Mouse (Mus musculus): ENCODE measurements around the gene Gcnt1. TPM values are rescaled to one million over a fixed set of nuclear protein-coding genes. Genes with fewer than 3 reads are reported as not detected.

Gcnt1 gene
- polyA plus RNA-seq, 1 experiment from 2014 or later = 0.58 TPM

DNA sequence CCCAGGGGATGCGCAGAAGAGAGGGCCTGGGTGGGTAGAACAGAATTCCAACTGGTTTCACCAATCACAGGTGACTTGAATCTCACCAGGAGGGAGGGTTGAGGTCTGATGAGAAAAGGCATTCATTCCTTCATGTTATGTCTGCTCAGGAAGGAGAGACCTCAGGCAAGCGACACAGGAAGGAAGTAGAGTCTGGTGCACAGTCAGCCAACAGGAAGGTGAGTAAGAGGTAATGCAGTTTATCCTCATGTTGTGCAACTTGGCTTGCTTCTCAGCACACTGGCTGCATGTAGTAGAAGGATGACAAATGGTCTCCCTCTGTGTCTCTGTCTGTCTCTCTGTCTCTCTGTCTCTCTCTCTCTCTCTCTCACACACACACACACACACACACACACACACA is 33.1 kb downstream of the Gcnt1 start:
- no peak for ATAC-seq
- Histone ChIP-seq H3K4me2 (ENCODE audit: low read length) (no peak overlapping the region), H3K9me3 (ENCODE audit: control insufficient read depth, low read length) (no peaks in the 10 kb centered on the region), H3K36me3 (ENCODE audit: control insufficient read depth, insufficient read depth) (no peaks in the 10 kb centered on the region), H3K4me1 (replicated peaks; ENCODE audit: control insufficient read depth, insufficient read depth, low read length) (no peaks in the 10 kb centered on the region), H3K27ac (ENCODE audit: low read length) (no peak overlapping the region), H3K4me3 (replicated peaks; ENCODE audit: low read length) (no peak overlapping the region), H3K9ac (replicated peaks; ENCODE audit: low read depth, low read length) (no peak overlapping the region), H3K27me3 (replicated peaks; ENCODE audit: control insufficient read depth, insufficient read depth, low read length) (no peaks in the 10 kb centered on the region)
- 85% methylated on average over 2 of the region's 2 CpGs for WGBS

GRCm38 (mm10) chr19:17337057-17337679 is 35.5 kb downstream of the Gcnt1 start:
- no peak for ATAC-seq
- Histone ChIP-seq H3K9ac (replicated peaks; ENCODE audit: low read depth, low read length) (no peak overlapping the region), H3K9me3 (ENCODE audit: control insufficient read depth, low read length) (no peaks in the 10 kb centered on the region), H3K4me1 (replicated peaks; ENCODE audit: control insufficient read depth, insufficient read depth, low read length) (no peaks in the 10 kb centered on the region), H3K4me3 (replicated peaks; ENCODE audit: low read length) (no peak overlapping the region), H3K27ac (ENCODE audit: low read length) (no peak overlapping the region), H3K4me2 (ENCODE audit: low read length) (no peak overlapping the region), H3K36me3 (ENCODE audit: control insufficient read depth, insufficient read depth) (no peaks in the 10 kb centered on the region), H3K27me3 (replicated peaks; ENCODE audit: control insufficient read depth, insufficient read depth, low read length) (no peaks in the 10 kb centered on the region)
- WGBS = 73% methylated on average over 7 of the region's 7 CpGs

GRCm38 (mm10) chr19:17336646-17337045 is 36.0 kb downstream of the Gcnt1 start:
- H3K4me2 ChIP-seq (ENCODE audit: low read length) = no peak overlapping the region
- no peaks in the 10 kb centered on the region for H3K9me3 ChIP-seq (ENCODE audit: control insufficient read depth, low read length)
- no peaks in the 10 kb centered on the region for H3K27me3 ChIP-seq (replicated peaks; ENCODE audit: control insufficient read depth, insufficient read depth, low read length)
- H3K9ac ChIP-seq (replicated peaks; ENCODE audit: low read depth, low read length) = no peak overlapping the region
- H3K4me3 ChIP-seq (replicated peaks; ENCODE audit: low read length) = no peak overlapping the region
- no peak overlapping the region for H3K27ac ChIP-seq (ENCODE audit: low read length)
- ATAC-seq = no peak
- WGBS = 58% methylated on average over 7 of the region's 7 CpGs
- no peaks in the 10 kb centered on the region for H3K4me1 ChIP-seq (replicated peaks; ENCODE audit: control insufficient read depth, insufficient read depth, low read length)
- H3K36me3 ChIP-seq (ENCODE audit: control insufficient read depth, insufficient read depth) = no peaks in the 10 kb centered on the region

GRCm38 (mm10) chr19:17334644-17335333 is 37.9 kb downstream of the Gcnt1 start:
- Histone ChIP-seq H3K9ac (replicated peaks; ENCODE audit: low read depth, low read length) (no peak overlapping the region), H3K27ac (ENCODE audit: low read length) (no peak overlapping the region), H3K4me2 (ENCODE audit: low read length) (no peak overlapping the region), H3K9me3 (ENCODE audit: control insufficient read depth, low read length) (no peaks in the 10 kb centered on the region), H3K4me3 (replicated peaks; ENCODE audit: low read length) (no peak overlapping the region), H3K4me1 (replicated peaks; ENCODE audit: control insufficient read depth, insufficient read depth, low read length) (no peaks in the 10 kb centered on the region), H3K36me3 (ENCODE audit: control insufficient read depth, insufficient read depth) (no peaks in the 10 kb centered on the region), H3K27me3 (replicated peaks; ENCODE audit: control insufficient read depth, insufficient read depth, low read length) (no peaks in the 10 kb centered on the region)
- ATAC-seq = no peak
- WGBS = 90% methylated on average over 12 of the region's 12 CpGs

DNA sequence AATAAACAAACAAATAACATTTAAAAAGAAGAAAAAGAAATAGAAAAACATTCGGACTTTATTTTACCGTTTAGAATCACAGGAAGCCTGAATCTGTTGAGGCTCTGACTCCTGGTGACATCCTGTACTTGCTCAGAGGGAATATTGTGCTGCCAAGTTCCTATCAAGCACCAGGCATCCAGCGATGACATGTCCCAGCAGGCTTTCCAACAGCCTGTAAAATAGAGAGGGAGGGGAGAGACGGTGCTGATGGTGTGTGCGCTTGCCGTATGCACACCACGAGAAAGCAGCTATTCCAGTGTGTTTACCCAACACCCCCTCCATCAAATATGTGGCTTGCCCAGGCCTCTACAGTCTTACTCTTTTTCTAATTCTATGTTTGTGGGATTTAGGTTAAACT is 39.6 kb downstream of the Gcnt1 start:
- Histone ChIP-seq H3K9me3 (ENCODE audit: control insufficient read depth, low read length) (no peaks in the 10 kb centered on the region), H3K27me3 (replicated peaks; ENCODE audit: control insufficient read depth, insufficient read depth, low read length) (no peaks in the 10 kb centered on the region), H3K36me3 (ENCODE audit: control insufficient read depth, insufficient read depth) (no peaks in the 10 kb centered on the region), H3K9ac (replicated peaks; ENCODE audit: low read depth, low read length) (no peak overlapping the region), H3K4me1 (replicated peaks; ENCODE audit: control insufficient read depth, insufficient read depth, low read length) (no peaks in the 10 kb centered on the region), H3K27ac (ENCODE audit: low read length) (no peak overlapping the region), H3K4me3 (replicated peaks; ENCODE audit: low read length) (no peak overlapping the region), H3K4me2 (ENCODE audit: low read length) (no peak overlapping the region)
- peak; percentile 96 for ATAC-seq
- 70% methylated on average over 7 of the region's 7 CpGs for WGBS

DNA sequence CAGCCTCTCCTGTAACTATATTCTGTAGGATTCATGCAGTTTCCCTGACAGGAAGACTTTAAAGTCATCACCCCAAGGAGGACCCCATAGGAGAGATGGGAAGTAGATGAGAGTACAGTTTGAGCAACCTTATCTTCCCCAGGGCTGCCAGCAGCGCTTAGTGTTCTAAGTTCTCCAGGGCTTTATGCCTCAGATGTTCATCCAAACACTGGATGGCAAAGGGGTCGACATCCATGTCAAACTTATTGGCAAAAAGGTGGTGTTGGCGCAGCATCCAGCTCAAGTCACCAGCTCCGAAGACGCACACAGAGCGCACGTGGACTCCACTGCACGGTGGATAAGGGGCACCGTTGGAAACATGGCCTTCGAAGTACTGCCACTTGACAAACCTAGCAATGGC is 43.7 kb downstream of the Gcnt1 start:
- Histone ChIP-seq H3K9me3 (ENCODE audit: control insufficient read depth, low read length) (no peaks in the 10 kb centered on the region), H3K27me3 (replicated peaks; ENCODE audit: control insufficient read depth, insufficient read depth, low read length) (no peaks in the 10 kb centered on the region)
- ATAC-seq = no peak

DNA sequence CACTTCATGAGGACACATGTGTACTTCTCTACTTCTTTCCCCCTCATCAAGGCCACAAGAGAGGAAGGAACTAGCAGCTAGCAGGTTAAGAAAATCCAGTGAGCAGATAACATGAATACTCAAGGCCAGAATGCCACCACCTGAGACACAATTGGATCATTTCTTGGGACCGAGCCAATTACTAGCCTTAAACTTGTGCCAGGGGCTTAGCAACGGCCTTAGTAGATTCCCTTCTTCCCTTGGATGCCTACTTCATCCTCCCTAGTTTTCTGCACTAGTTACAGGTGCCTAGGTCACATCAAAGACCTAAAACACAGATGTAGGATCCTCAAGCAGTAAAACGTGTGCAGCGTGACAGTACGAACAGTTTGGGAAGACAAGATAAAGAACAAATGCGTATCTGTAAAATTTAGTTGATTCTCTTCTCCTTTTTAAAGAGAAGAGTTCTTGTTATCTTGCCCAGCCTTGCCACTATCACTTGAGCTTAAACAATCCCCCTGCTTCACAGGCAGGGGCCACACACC is 44.7 kb downstream of the Gcnt1 start:
- no peaks in the 10 kb centered on the region for H3K9me3 ChIP-seq (ENCODE audit: control insufficient read depth, low read length)
- no peaks in the 10 kb centered on the region for H3K36me3 ChIP-seq (ENCODE audit: control insufficient read depth, insufficient read depth)
- no peak overlapping the region for H3K4me3 ChIP-seq (replicated peaks; ENCODE audit: low read length)
- H3K27ac ChIP-seq (ENCODE audit: low read length) = no peak overlapping the region
- H3K27me3 ChIP-seq (replicated peaks; ENCODE audit: control insufficient read depth, insufficient read depth, low read length) = no peaks in the 10 kb centered on the region
- ATAC-seq = no peak
- H3K4me2 ChIP-seq (ENCODE audit: low read length) = no peak overlapping the region
- H3K9ac ChIP-seq (replicated peaks; ENCODE audit: low read depth, low read length) = no peak overlapping the region
- H3K4me1 ChIP-seq (replicated peaks; ENCODE audit: control insufficient read depth, insufficient read depth, low read length) = no peaks in the 10 kb centered on the region
- 85% methylated on average over 6 of the region's 6 CpGs for WGBS

More for the DNA sequence above, 43.7 kb downstream of the Gcnt1 start:
- 97% methylated on average over 10 of the region's 10 CpGs for WGBS
- Histone ChIP-seq H3K4me3 (replicated peaks; ENCODE audit: low read length) (no peak overlapping the region), H3K27ac (ENCODE audit: low read length) (no peak overlapping the region), H3K4me2 (ENCODE audit: low read length) (no peak overlapping the region), H3K36me3 (ENCODE audit: control insufficient read depth, insufficient read depth) (no peaks in the 10 kb centered on the region), H3K4me1 (replicated peaks; ENCODE audit: control insufficient read depth, insufficient read depth, low read length) (no peaks in the 10 kb centered on the region), H3K9ac (replicated peaks; ENCODE audit: low read depth, low read length) (no peak overlapping the region)

DNA sequence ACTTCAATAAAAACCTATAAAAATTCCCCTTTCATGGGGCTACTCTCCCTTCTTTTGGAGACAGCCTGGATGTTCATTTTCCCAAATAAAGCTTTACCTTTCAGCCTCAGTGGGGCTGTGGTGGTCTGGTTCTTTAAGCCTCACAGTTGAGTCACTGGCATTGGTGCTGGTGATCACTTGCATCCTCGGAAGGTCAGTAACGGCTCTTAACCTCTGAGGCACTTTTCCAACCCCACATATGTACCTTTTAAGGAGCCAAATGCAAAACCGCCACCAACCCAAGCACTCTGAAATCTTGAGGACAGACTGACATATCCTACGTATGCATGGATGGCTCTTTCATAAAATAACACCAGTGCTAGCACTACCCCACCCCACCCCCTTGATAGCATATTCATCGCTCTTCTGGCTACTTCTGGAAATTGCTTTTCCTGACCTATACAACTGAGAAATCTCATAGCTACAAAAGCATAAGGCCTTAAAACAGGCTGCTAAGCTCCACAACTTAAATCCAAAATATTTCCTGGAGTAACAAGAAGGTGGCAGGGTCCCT is 48.9 kb downstream of the Gcnt1 start:
- Histone ChIP-seq H3K9ac (replicated peaks; ENCODE audit: low read depth, low read length) (no peak overlapping the region), H3K27me3 (replicated peaks; ENCODE audit: control insufficient read depth, insufficient read depth, low read length) (no peaks in the 10 kb centered on the region), H3K27ac (ENCODE audit: low read length) (no peak overlapping the region), H3K4me1 (replicated peaks; ENCODE audit: control insufficient read depth, insufficient read depth, low read length) (no peaks in the 10 kb centered on the region), H3K36me3 (ENCODE audit: control insufficient read depth, insufficient read depth) (no peaks in the 10 kb centered on the region), H3K4me3 (replicated peaks; ENCODE audit: low read length) (no peak overlapping the region), H3K9me3 (ENCODE audit: control insufficient read depth, low read length) (no peaks in the 10 kb centered on the region), H3K4me2 (ENCODE audit: low read length) (no peak overlapping the region)
- ATAC-seq = no peak
- 87% methylated on average over 5 of the region's 5 CpGs for WGBS

DNA sequence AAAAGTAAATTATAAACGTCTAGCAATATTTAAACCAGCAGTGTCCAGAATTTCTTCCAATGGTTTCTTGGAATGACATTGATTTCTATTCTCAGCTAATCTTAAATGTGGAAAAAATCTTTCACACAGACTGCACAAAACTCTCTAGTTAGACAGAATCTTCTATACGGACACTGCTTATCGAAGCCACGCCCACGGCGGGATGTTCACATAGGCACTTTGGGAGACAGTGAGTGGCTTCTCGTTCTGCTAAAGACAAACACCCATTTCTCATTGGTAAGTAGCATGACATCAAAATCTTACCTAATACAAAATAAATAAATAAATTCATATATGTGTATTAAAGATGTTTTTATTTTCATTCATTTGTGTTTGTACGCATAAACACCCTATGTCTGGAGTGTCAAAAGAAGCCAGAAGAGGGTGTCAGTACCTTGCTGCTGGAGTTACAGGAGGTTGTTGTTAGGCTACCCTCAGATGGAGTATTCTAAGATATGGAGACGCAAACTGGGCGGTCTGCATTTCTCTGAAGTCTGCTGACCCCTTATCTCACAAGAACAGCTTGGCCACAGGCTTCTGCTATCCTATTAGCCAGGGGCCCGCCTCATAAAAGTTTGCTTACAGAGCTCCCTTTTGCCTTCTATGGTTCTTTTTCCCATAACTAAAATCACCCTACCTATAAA is 49.5 kb downstream of the Gcnt1 start:
- Histone ChIP-seq H3K4me2 (ENCODE audit: low read length) (no peak overlapping the region), H3K9me3 (ENCODE audit: control insufficient read depth, low read length) (no peaks in the 10 kb centered on the region), H3K4me1 (replicated peaks; ENCODE audit: control insufficient read depth, insufficient read depth, low read length) (no peaks in the 10 kb centered on the region), H3K4me3 (replicated peaks; ENCODE audit: low read length) (no peak overlapping the region), H3K27ac (ENCODE audit: low read length) (no peak overlapping the region), H3K36me3 (ENCODE audit: control insufficient read depth, insufficient read depth) (no peaks in the 10 kb centered on the region), H3K9ac (replicated peaks; ENCODE audit: low read depth, low read length) (no peak overlapping the region), H3K27me3 (replicated peaks; ENCODE audit: control insufficient read depth, insufficient read depth, low read length) (no peaks in the 10 kb centered on the region)
- ATAC-seq = no peak
- WGBS = 94% methylated on average over 11 of the region's 11 CpGs

Measured in forebrain, embryonic 16.5 days (tissue).